Mouse (Mus musculus): Measurements from ENCODE around the gene Atp6v1g1. TPM values are rescaled to one million over a fixed set of nuclear protein-coding genes. Genes with fewer than 3 reads are reported as not detected.

The Atp6v1g1 gene
- polyA plus RNA-seq, 1 experiment from 2014 or later = 362 TPM

DNA sequence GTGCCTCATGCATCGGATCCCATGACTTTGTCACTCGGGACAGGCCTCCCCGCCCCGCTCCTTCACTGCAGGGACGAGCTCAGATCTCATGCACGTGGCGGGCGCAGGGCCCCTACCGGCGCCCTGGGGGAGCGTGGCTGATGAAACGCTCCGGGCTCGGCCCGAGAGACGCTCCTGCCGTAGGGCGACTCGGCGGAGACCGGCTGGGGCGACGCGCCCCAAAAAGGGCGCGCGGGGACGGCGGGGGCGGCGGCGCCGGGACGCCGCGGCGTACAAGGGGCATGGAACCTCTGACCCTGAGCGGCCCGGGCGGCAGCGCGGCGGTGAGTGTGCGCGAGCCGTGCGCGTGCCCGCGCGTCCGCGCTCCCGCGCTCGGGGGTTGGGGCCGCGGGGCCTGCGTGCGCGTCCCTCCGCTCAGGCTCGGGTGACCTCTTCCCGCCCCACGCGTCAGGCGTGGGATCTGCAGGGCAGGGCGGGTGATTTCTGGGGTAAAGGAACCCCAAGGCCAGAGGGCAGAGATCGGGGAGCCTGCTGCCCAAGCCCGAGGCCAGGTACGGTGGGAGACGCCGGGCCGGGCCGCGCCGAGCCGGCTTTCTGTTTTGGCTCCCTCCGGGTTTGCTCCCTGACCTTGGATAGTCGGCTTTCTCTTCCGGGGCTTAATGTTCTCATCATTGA, 14.0 kb downstream of the Atp6v1g1 start, which contains the start of gene Tmem268:
Gene Tmem268, plus strand, starts transcription at position 375 of the 675 bp plus-strand sequence.
- peaks cover 6% of the 10 kb centered on the region; the same call in 1 of the 2 replicates for H3K4me1 ChIP-seq (ENCODE audit: control insufficient read depth, insufficient read depth, low read length)
- H3K4me2 ChIP-seq (ENCODE audit: low read depth, low read length) = peak within 1 kb of the TSS; percentile 87
- H3K9me3 ChIP-seq (replicated peaks; ENCODE audit: control insufficient read depth, low read length) = no peaks in the 10 kb centered on the region
- H3K36me3 ChIP-seq (replicated peaks; ENCODE audit: control insufficient read depth, insufficient read depth, low read depth, low read length) = no peaks in the 10 kb centered on the region
- DNase-seq (ENCODE audit: low spot score) (peak; percentile 79), ATAC-seq (replicated peaks; ENCODE audit: insufficient number of reproducible peaks, low FRiP score, low TSS enrichment, low read depth) (peak; percentile 79)
- peak within 1 kb of the TSS; percentile 62 for H3K4me3 ChIP-seq (ENCODE audit: low read depth, low read length)
- no peaks in the 10 kb centered on the region for H3K27me3 ChIP-seq (ENCODE audit: control insufficient read depth, insufficient read depth, low read length)
- peak within 1 kb of the TSS; percentile 56; the same call in 1 of the 2 replicates for H3K27ac ChIP-seq (replicated peaks; ENCODE audit: low read depth, low read length)
- under 1% methylated on average over 79 of the region's 81 CpGs for WGBS
- peak within 1 kb of the TSS; percentile 90 for H3K9ac ChIP-seq (replicated peaks; ENCODE audit: low read length)

DNA sequence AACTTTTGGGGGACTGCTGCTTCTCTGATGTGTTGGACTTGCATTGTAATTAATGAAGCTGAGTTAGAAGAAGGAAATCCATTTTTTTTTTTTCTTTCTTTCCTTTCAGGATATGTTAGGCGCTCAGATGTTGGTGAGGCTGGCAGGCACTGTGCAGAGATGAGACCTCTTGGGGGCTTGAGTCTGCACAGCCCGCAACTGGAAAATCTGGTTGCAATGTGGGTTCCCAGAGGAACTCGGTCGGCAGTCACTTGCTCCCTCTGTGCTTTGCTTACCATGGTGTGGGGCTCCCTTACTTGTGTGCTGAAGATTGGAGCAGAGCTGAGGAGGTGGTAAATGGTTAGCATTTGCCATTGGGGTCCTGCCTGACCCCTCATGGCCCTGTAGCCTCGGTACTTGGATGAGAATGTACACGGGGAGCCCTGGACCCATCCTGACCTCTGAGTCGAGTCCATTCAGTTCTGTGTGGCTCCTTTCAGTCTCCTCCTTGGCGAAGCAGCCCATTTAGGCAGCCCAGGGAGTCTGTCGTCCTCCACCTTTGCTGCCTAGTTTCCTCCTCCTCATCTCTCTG, 14.6 kb downstream of the Atp6v1g1 start:
- peak overlapping the region; percentile 87 for H3K4me2 ChIP-seq (ENCODE audit: low read depth, low read length)
- peak overlapping the region; percentile 62 for H3K4me3 ChIP-seq (ENCODE audit: low read depth, low read length)
- H3K36me3 ChIP-seq (replicated peaks; ENCODE audit: control insufficient read depth, insufficient read depth, low read depth, low read length) = no peaks in the 10 kb centered on the region
- H3K9ac ChIP-seq (replicated peaks; ENCODE audit: low read length) = peak overlapping the region; percentile 90
- H3K27ac ChIP-seq (replicated peaks; ENCODE audit: low read depth, low read length) = no peak overlapping the region
- DNase-seq (ENCODE audit: low spot score) (peak; percentile 29), ATAC-seq (replicated peaks; ENCODE audit: insufficient number of reproducible peaks, low FRiP score, low TSS enrichment, low read depth) (no peak)
- no peaks in the 10 kb centered on the region for H3K27me3 ChIP-seq (ENCODE audit: control insufficient read depth, insufficient read depth, low read length)
- H3K9me3 ChIP-seq (replicated peaks; ENCODE audit: control insufficient read depth, low read length) = no peaks in the 10 kb centered on the region
- H3K4me1 ChIP-seq (ENCODE audit: control insufficient read depth, insufficient read depth, low read length) = peaks cover 6% of the 10 kb centered on the region; the same call in 1 of the 2 replicates
- WGBS = 31% methylated on average over 9 of the region's 9 CpGs

DNA sequence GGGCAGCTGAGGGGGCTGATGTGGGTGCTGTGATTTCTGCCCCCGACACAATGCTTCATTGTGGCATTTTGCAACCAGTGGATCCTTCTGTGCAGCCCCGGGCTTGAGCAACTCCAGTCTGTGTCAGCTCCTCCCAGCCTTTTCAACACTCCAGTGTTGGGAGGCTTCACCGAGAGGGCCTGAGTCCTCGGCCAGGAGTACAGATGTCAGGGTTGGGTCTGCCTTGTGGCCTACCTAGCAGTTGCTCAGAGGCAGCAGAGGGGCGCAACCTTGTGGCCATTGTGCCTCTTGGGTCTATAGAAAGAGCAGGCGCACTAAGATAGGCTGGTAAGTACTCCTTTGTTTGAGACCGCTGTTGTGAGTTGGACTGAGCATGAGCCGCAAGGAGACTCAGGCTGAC, 15.5 kb downstream of the Atp6v1g1 start:
- Histone ChIP-seq H3K4me1 (ENCODE audit: control insufficient read depth, insufficient read depth, low read length) (peaks cover 6% of the 10 kb centered on the region; the same call in 1 of the 2 replicates), H3K27ac (replicated peaks; ENCODE audit: low read depth, low read length) (no peak overlapping the region), H3K4me2 (ENCODE audit: low read depth, low read length) (no peak overlapping the region), H3K4me3 (ENCODE audit: low read depth, low read length) (no peak overlapping the region), H3K27me3 (ENCODE audit: control insufficient read depth, insufficient read depth, low read length) (no peaks in the 10 kb centered on the region), H3K36me3 (replicated peaks; ENCODE audit: control insufficient read depth, insufficient read depth, low read depth, low read length) (no peaks in the 10 kb centered on the region), H3K9ac (replicated peaks; ENCODE audit: low read length) (no peak overlapping the region), H3K9me3 (replicated peaks; ENCODE audit: control insufficient read depth, low read length) (no peaks in the 10 kb centered on the region)
- DNase-seq (ENCODE audit: low spot score) = no peak
- 70% methylated on average over 8 of the region's 8 CpGs for WGBS
- ATAC-seq (replicated peaks; ENCODE audit: insufficient number of reproducible peaks, low FRiP score, low TSS enrichment, low read depth) = no peak

DNA sequence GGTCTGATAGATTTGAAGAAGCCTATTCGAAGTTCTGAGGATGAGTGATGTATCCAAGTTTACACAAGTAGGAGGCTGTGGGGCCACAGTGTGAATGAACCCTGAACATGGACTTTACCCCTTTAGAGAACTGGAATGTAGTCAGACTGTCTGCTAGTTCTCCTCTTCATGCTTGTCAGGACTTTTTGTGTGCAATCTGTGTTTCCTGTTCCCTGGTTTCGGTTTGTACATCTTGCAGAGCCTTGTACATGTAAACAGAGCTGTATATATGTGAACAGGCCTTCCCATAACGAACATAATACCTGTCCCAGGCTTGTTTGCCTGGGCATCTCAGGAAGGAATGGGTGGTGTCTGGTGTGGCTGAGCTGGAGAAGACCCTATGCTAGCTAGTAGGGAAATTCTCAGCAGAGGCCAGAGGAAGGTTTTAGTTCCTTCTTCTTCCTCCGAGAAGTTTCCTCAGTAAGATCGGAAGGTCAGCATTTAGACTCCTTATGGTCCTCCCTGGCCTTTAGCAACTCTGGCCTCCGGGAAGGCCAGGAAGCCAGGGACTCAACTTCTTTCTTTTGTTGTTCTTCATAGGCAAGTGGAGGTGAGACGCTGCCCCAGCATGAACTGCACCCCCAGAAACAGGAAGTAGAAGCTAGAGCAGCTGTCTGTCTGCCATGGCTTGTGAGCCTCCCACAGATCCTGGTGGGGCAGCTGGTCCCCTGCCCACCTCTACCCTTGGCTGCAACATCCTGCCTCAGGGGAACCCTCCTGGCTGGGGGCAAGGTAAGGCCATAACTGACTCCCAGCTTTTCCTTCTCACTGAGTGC, 17.5 kb downstream of the Atp6v1g1 start:
- Histone ChIP-seq H3K9ac (replicated peaks; ENCODE audit: low read length) (no peak overlapping the region), H3K4me3 (ENCODE audit: low read depth, low read length) (no peak overlapping the region), H3K36me3 (replicated peaks; ENCODE audit: control insufficient read depth, insufficient read depth, low read depth, low read length) (no peaks in the 10 kb centered on the region), H3K27ac (replicated peaks; ENCODE audit: low read depth, low read length) (no peak overlapping the region), H3K9me3 (replicated peaks; ENCODE audit: control insufficient read depth, low read length) (no peaks in the 10 kb centered on the region), H3K27me3 (ENCODE audit: control insufficient read depth, insufficient read depth, low read length) (no peaks in the 10 kb centered on the region), H3K4me1 (ENCODE audit: control insufficient read depth, insufficient read depth, low read length) (peaks cover 6% of the 10 kb centered on the region; the same call in 1 of the 2 replicates), H3K4me2 (ENCODE audit: low read depth, low read length) (no peak overlapping the region)
- WGBS = 77% methylated on average over 7 of the region's 7 CpGs
- no peak for ATAC-seq (replicated peaks; ENCODE audit: insufficient number of reproducible peaks, low FRiP score, low TSS enrichment, low read depth)
- DNase-seq (ENCODE audit: low spot score) = no peak

DNA sequence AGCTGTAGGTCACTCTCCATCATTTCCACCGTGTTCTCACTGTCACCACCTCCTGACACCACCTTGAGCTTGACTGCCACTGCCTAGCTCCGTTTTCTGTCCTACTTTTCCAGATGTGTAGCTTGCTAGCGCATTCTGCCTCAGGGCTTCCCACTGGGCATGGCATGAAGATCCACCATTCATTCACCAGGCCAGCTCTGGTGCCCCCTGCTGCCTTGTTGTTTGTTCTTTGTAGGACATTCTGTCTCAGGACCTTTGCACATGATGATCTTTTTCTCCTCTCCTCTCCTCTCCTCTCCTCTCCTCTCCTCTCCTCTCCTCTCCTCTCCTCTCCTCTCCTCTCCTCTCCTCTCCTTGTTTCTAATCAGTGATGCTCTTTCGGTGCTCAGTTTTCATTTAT, 18.2 kb downstream of the Atp6v1g1 start:
- H3K4me2 ChIP-seq (ENCODE audit: low read depth, low read length) = no peak overlapping the region
- H3K9me3 ChIP-seq (replicated peaks; ENCODE audit: control insufficient read depth, low read length) = no peaks in the 10 kb centered on the region
- H3K36me3 ChIP-seq (replicated peaks; ENCODE audit: control insufficient read depth, insufficient read depth, low read depth, low read length) = no peaks in the 10 kb centered on the region
- ATAC-seq (replicated peaks; ENCODE audit: insufficient number of reproducible peaks, low FRiP score, low TSS enrichment, low read depth) (no peak), DNase-seq (ENCODE audit: low spot score) (no peak)
- H3K4me3 ChIP-seq (ENCODE audit: low read depth, low read length) = no peak overlapping the region
- WGBS = 89% methylated on average over 4 of the region's 4 CpGs
- no peak overlapping the region for H3K9ac ChIP-seq (replicated peaks; ENCODE audit: low read length)
- H3K27me3 ChIP-seq (ENCODE audit: control insufficient read depth, insufficient read depth, low read length) = no peaks in the 10 kb centered on the region
- H3K4me1 ChIP-seq (ENCODE audit: control insufficient read depth, insufficient read depth, low read length) = peaks cover 2% of the 10 kb centered on the region; the same call in 1 of the 2 replicates
- H3K27ac ChIP-seq (replicated peaks; ENCODE audit: low read depth, low read length) = no peak overlapping the region

DNA sequence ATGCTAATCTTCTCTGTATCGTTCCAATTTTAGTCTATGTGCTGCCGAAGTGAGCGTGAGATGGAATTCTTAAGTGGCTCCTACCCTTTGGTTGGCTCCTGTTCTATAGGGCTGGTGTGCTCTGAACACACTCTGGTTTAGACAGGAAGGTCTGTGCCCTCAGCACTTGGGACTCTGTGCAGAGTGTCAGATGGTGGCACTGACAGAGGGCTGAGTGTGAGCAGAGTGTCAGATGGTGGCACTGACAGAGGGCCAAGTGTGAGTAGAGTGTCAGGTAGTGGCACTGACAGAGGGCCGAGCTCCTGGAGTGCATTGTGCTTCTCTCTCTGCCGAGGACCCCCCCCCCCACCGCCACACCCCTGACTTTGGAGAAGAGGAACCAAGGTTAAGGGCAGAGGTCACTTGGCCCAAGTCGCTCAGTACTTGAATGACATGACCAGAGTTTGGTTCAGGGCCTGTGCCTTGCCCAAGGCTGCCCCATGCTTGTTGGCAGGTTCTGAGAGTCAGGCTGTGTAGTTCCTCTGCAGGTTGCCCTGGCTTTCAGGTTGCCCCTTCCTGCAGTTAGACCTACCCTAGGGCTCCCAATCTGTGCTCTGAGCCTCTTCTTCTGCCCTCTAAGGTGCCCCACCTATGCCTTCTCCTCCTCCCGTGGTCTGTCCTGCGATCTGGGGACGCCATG, 23.3 kb downstream of the Atp6v1g1 start:
- Histone ChIP-seq H3K4me3 (ENCODE audit: low read depth, low read length) (no peak overlapping the region), H3K27me3 (ENCODE audit: control insufficient read depth, insufficient read depth, low read length) (no peaks in the 10 kb centered on the region), H3K9ac (replicated peaks; ENCODE audit: low read length) (no peak overlapping the region), H3K9me3 (replicated peaks; ENCODE audit: control insufficient read depth, low read length) (no peaks in the 10 kb centered on the region), H3K4me1 (ENCODE audit: control insufficient read depth, insufficient read depth, low read length) (peaks cover 4% of the 10 kb centered on the region), H3K4me2 (ENCODE audit: low read depth, low read length) (no peak overlapping the region), H3K27ac (replicated peaks; ENCODE audit: low read depth, low read length) (no peak overlapping the region), H3K36me3 (replicated peaks; ENCODE audit: control insufficient read depth, insufficient read depth, low read depth, low read length) (no peaks in the 10 kb centered on the region)
- DNase-seq (ENCODE audit: low spot score) (no peak), ATAC-seq (replicated peaks; ENCODE audit: insufficient number of reproducible peaks, low FRiP score, low TSS enrichment, low read depth) (no peak)
- WGBS = 93% methylated on average over 9 of the region's 10 CpGs

DNA sequence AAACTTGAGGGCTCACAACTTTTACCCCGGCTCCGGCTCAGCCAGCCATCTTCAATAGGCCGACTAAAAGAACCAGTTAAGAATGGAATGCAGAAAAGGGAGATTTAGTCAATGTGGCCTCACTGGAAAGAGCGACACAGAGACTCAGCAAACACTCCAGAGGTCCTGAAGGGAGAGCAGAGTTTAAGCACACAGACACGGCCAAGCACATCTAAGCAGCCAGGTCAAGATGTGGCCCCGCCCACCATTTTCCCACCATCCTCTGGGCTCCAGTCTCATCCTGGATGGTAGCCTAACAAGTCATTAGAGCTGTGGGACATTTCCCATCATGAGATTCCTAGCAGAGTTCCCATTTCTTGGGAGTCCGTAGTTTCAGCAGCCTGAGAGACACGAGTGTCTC, 24.8 kb downstream of the Atp6v1g1 start:
- Histone ChIP-seq H3K4me1 (ENCODE audit: control insufficient read depth, insufficient read depth, low read length) (peaks cover 4% of the 10 kb centered on the region), H3K27me3 (ENCODE audit: control insufficient read depth, insufficient read depth, low read length) (no peaks in the 10 kb centered on the region), H3K9me3 (replicated peaks; ENCODE audit: control insufficient read depth, low read length) (no peaks in the 10 kb centered on the region), H3K4me2 (ENCODE audit: low read depth, low read length) (no peak overlapping the region), H3K9ac (replicated peaks; ENCODE audit: low read length) (no peak overlapping the region), H3K36me3 (replicated peaks; ENCODE audit: control insufficient read depth, insufficient read depth, low read depth, low read length) (no peaks in the 10 kb centered on the region), H3K27ac (replicated peaks; ENCODE audit: low read depth, low read length) (no peak overlapping the region), H3K4me3 (ENCODE audit: low read depth, low read length) (no peak overlapping the region)
- WGBS = 83% methylated on average over 8 of the region's 8 CpGs
- no peak for ATAC-seq (replicated peaks; ENCODE audit: insufficient number of reproducible peaks, low FRiP score, low TSS enrichment, low read depth)
- no peak for DNase-seq (ENCODE audit: low spot score)
